Mouse (Mus musculus) monocyte, adult 59 days (primary cell): Measurements from ENCODE around the gene Ceacam19. TPM values are rescaled to one million over a fixed set of nuclear protein-coding genes. Genes with fewer than 3 reads are reported as not detected.

ENCODE experiments used
- total RNA-seq, 2 experiments: library from RNA; stranded (reverse); gene quantifications; one replicate each; pipeline ENCODE4 v1.2.4; 2023

The Ceacam19 gene
- 1 to 10 TPM; 2.4 to 2.7 TPM for total RNA-seq

DNA sequence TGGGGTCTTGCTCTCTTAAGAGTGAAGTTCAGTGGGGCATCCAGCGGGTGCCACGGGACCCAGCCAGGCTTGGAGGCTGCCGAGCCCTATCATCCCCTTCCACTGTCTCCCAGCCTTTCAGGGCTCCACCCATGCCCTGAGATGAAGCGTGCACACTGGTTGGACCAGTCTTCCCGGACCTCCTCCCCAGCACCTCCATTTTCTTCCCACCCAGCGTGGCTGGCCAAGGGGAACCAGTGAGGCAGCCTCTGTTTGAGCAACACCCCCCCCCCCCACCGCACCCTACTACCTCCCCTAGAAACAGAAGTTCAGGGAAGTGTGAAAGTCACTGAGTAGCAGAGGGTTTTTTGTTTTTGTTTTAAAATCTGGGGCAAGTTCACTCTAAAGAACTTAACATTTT is at the start of gene Ceacam19:
Gene Ceacam19, minus strand, starts transcription at position 117 of the 400 bp plus-strand sequence.

DNA sequence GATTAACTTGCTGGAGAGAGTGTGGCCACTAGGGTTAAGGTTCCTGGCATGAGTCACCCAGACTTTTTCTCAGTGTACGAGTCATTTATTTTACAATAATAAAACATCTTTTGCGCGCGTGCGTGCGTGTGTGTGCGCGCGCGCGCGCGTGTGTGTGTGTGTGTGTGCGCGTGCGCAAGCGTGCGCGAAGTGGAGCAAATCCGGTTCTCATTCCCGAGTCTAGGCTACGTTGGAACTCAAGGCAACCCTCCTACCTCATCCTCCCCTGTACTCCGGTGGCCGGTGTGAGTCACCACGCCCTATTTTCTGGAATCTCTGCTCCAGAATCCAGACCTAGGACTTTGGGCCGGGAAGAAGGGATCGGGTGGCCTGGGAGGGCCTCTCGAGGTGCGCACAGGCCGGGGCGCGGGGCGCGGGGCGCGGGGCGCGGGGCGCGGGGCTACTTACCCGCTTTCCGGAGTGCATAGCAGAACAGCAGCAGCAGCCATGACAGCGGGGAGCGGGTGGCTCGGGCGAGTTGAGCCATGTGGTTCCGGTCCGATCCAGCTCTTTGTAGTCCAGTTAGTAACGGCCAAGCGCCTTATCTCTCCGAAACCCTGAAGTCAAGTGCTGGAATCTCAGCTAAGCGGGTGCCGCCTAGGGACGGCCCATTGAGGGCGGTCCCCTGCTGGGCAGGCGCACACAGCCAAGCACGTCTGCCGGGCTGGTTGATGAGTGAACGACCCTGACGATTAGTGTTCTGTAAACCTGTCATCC is 32.9 kb upstream of the Ceacam19 start, which contains the start of gene Pvr:
Gene Pvr, minus strand, starts transcription at position 655 of the 756 bp plus-strand sequence.

DNA sequence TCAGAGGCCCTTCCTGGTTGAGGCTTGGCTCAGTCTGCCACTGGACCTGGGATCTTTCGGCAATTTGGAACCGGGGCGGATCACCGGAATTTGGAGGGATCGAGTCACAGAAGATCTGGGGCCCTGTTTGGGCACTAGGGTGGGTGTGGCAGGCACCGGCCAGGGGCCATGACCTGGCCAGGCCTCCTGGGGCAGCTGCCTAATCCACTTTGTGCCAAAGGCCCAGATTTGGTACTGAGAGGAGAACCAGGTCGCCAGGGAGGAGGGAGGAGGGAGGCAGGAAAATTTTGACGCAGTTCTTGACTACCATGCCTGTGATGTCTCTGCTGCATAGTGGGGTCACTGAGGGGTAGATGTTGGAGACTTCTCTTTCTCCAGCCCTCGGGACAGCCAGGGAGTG is 26.6 kb downstream of the Ceacam19 start, which contains the start of gene Ceacam16:
Gene Ceacam16, minus strand, starts transcription at position 101 of the 400 bp plus-strand sequence.

DNA sequence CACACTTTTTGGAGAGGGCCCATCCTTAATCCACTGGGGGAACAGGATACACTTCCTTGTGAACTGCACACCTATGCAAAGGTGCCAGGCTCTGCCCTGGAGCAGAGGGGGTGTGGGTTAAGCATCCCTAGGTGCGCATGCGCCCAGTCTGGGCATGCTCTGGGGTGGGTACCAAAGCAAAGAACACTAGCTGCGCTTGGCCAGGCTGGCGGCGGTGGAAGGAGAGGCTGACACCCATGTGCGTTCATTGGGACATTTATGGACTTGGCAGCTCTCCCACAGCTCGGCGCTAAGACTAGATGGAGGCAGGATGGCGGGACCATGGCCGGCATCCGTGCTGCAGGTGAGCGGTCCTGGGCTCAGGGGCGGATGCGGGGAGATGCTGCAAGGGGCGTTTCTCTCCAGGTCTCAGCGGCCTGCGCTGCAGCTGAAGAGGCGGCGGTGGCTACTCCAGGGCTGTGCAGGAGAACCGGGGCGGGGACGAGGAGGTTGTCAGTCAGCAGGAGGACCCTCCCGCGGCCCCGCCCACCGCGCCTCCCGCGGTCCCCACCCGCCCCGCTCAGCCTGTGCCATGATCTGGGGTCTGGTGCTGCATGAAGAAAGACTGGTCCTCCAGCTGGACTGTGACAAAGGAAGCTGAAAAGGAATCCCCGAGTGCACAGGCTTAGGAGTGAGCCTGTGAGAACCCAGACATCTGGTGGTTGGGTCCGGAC is 35.8 kb downstream of the Ceacam19 start, which contains the start of gene Gm19345:
Gene Gm19345, plus strand, starts transcription at position 146 of the 713 bp plus-strand sequence.

Other genes with a start within 250 kb of the Ceacam19 start
- gene Clptm1, start 222.9 kb downstream of the Ceacam19 start, total RNA-seq = 10 to 100 TPM; 73.1 to 81.8 TPM
- gene Apoc2, start 210.0 kb downstream of the Ceacam19 start, total RNA-seq = 100 to 1,000 TPM; 138 to 244 TPM
- gene Gm44805, start 206.5 kb downstream of the Ceacam19 start, total RNA-seq = not detected
- not detected for gene Apoc4, start 206.5 kb downstream of the Ceacam19 start, total RNA-seq
- gene Apoc1, start 195.3 kb downstream of the Ceacam19 start, total RNA-seq = 10 to 100 TPM; 79.5 to 84.6 TPM
- 1,000 to 10,000 TPM; 1,850 to 1,922 TPM for gene Apoe, start 188.8 kb downstream of the Ceacam19 start, total RNA-seq
- 10 to 100 TPM; 31.1 to 33.4 TPM for gene Tomm40, start 172.5 kb downstream of the Ceacam19 start, total RNA-seq
- 1 to 10 TPM in 1 of 2 experiments, under 1 TPM in 1; 0.91 to 2.5 TPM for gene Nectin2, start 137.5 kb downstream of the Ceacam19 start, total RNA-seq
- under 1 TPM; 0.76 to 0.97 TPM for gene Bcam, start 116.9 kb downstream of the Ceacam19 start, total RNA-seq
- gene Cblc, start 91.2 kb downstream of the Ceacam19 start, total RNA-seq = not detected
- 10 to 100 TPM; 71.7 to 91.9 TPM for gene Bcl3, start 65.2 kb downstream of the Ceacam19 start, total RNA-seq
- gene Gm19345, start 36.0 kb downstream of the Ceacam19 start, total RNA-seq = not detected
- gene Ceacam16, start 26.7 kb downstream of the Ceacam19 start, total RNA-seq = 1 to 10 TPM; 1.9 to 2.9 TPM
- 10 to 100 TPM; 22.2 to 29.1 TPM for gene Pvr, start 33.2 kb upstream of the Ceacam19 start, total RNA-seq
- gene Igsf23, start 62.8 kb upstream of the Ceacam19 start, total RNA-seq = not detected
- not detected for gene Ceacam20, start 77.4 kb upstream of the Ceacam19 start, total RNA-seq
- gene Nlrp9b, start 103.5 kb upstream of the Ceacam19 start, total RNA-seq = not detected
- not detected for gene Vmn1r91, start 211.7 kb upstream of the Ceacam19 start, total RNA-seq
- gene Gm16442, start 234.6 kb upstream of the Ceacam19 start, total RNA-seq = not detected